Mouse (Mus musculus) E14TG2a.4 (cell line): ENCODE measurements around the gene Gpm6b.
A peak's percentile ranks its signal among the peaks of the same experiment; 100 is the strongest.

ENCODE experiments used
- H3K27me3 ChIP-seq: 2 replicates; pipeline ENCODE4 v1.6.1; 2014; ENCODE audit warnings: low read length, control low read depth; ENCODE audit not compliant: insufficient read depth
- H3K36me3 ChIP-seq: 2 replicates; pipeline ENCODE4 v1.6.1; 2014; ENCODE audit warnings: low read length, control low read depth; ENCODE audit not compliant: insufficient read depth
- H3K4me1 ChIP-seq: replicated peaks from 2 replicates; pipeline ENCODE4 v1.6.1; 2014; ENCODE audit warnings: low read depth, low read length, control low read depth
- H3K4me3 ChIP-seq: replicated peaks from 2 replicates; pipeline ENCODE4 v1.5.1; 2014; ENCODE audit warnings: mild to moderate bottlenecking, low read length
- H3K9me3 ChIP-seq: 2 replicates; pipeline ENCODE4 v1.6.1; 2014; ENCODE audit warnings: low read length, control low read depth
- CTCF ChIP-seq: conservative IDR thresholded peaks from 2 replicates; pipeline ENCODE4 v1.5.1; 2014; ENCODE audit warnings: low read length
- NANOG ChIP-seq: IDR thresholded peaks from 2 replicates; pipeline ENCODE4 v1.6.1; 2014; ENCODE audit warnings: borderline replicate concordance, low read length, mixed read lengths
- POU5F1 ChIP-seq: IDR thresholded peaks from 2 replicates; pipeline ENCODE4 v1.6.1; 2014; ENCODE audit warnings: low read length, borderline replicate concordance

Gene Gpm6b

DNA sequence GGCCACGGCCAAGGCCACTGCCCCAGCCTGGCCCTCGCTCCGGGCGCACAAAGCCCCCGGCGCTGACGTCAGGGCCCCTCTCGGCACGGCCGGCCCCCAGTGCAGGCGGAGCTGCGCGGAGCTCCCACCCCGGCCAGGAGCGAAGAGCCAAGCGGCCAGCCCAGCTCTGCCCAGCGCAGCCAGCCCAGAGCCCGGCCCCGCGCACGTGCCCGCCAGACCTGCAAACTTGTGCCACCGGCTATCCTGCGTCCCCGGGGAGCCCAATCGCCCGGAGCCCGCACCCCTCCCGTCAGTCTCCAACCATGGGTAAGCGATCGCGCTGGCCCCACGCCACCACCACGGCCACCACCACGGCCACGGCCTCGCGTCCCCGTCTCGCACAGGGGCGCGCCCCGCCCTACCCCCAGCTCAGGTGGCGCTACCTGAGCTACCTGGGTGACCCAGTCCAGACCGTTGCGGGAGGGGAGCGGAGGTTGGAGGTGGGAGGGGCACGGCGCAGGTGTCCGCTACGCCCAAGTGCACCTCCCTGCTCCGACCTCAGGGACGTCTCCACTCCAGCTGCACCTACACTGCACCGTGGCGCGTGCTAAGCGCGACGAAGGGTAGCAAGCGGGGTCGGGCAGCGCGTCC lies at the start of gene Gpm6b:
TSS of gene Gpm6b (plus strand) at position 81 of the 630 bp plus-strand sequence.
- H3K27me3 ChIP-seq = peaks cover 32% of the 10 kb centered on the region
- peaks cover 11% of the 10 kb centered on the region; the same call in 1 of the 2 replicates for H3K4me1 ChIP-seq
- H3K36me3 ChIP-seq = no peaks in the 10 kb centered on the region
- peak within 1 kb of the TSS; percentile 77 for H3K4me3 ChIP-seq
- no peaks in the 10 kb centered on the region for H3K9me3 ChIP-seq
- TF ChIP-seq POU5F1 = no peak
- TF ChIP-seq CTCF = no peak
- no peak for TF ChIP-seq NANOG

DNA sequence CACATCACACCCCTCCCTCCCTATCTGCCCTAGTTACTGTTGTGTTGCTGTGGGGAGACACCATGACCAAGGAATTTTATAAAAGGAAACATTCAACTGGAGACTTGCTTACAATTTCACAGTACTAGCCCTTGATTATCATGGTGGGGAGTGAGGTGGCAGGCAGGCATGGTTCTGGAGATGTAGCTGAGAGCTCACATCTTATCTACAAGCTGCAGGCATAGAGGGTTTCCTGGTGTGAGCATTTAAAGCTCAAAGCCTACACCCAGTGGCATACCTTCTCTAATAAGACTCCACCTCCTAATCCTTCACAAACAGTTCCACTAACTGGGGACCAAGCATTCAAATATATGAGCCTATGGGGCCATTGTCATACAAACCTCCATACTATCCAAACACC lies 42.4 kb upstream of the Gpm6b start:
- no peaks in the 10 kb centered on the region for H3K4me1 ChIP-seq
- no peak for TF ChIP-seq CTCF
- TF ChIP-seq NANOG = no peak
- TF ChIP-seq POU5F1 = no peak

DNA sequence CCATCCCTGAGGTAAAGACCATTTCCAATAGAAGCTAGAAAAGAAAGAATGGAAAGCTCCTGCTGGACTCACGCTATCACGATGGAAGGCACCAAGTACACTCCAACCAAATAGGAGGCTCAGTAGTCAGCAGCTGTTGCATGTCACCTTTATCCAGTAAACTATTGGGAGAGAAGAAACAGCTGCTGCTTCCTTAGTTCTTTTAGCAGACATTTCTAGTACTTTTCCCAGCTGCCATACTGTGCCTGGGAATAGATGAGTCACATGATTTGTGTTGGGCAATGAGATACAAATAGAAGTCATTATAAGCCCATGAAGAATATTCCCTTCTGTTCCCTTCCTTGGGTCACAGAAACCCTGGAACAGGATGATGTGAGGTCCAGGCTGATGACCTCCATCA lies 40.4 kb upstream of the Gpm6b start:
- Histone ChIP-seq H3K36me3 (no peaks in the 10 kb centered on the region), H3K4me1 (no peaks in the 10 kb centered on the region), H3K27me3 (no peaks in the 10 kb centered on the region), H3K4me3 (no peak overlapping the region), H3K9me3 (no peaks in the 10 kb centered on the region)
- TF ChIP-seq POU5F1 (no peak), CTCF (no peak), NANOG (no peak)

More for the DNA sequence above, 42.4 kb upstream of the Gpm6b start:
- H3K9me3 ChIP-seq = no peaks in the 10 kb centered on the region
- H3K27me3 ChIP-seq = no peaks in the 10 kb centered on the region
- H3K4me3 ChIP-seq = no peak overlapping the region
- H3K36me3 ChIP-seq = no peaks in the 10 kb centered on the region

DNA sequence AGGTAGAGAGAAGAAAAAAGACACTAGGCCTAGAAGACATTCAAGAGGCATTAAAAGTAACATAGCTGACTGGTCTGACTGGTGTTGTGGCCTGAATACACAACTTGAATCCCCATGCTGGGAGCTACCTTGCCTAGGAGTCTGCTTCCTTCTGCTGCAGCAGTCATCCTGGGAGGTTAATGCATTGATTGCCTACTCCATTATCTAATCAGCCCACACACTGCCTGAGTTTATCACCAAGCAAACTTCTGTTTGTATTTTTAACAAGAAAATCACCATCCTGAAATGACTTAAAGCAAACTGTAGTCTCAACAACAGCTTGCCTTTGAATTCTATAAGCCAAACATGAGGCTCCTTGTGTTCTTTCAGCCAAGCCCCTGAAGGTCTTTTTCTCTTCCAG lies 38.9 kb upstream of the Gpm6b start:
- Histone ChIP-seq H3K4me3 (no peak overlapping the region), H3K9me3 (no peaks in the 10 kb centered on the region), H3K27me3 (no peaks in the 10 kb centered on the region), H3K4me1 (no peaks in the 10 kb centered on the region), H3K36me3 (no peaks in the 10 kb centered on the region)
- TF ChIP-seq NANOG = no peak
- TF ChIP-seq CTCF = no peak
- no peak for TF ChIP-seq POU5F1

DNA sequence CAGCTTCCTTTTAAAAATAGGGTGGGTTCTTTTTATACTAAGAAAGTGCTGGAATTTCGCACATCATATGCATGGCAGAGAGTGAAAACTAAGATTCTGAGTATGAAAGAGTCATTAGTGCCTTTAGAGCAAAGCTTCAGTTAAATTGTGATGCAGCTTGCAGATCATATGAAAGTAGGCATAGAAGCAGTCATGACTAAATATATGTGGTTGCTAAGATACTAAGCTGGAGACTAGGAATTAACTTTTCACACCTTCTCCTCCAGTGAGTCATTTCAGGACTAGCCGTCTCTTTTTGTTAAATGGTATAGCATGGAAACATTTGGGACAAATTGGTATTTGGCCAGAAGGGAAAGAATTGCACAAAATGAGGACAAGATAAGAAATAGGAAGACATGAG lies 24.1 kb upstream of the Gpm6b start:
- Histone ChIP-seq H3K4me3 (no peak overlapping the region), H3K27me3 (no peaks in the 10 kb centered on the region), H3K9me3 (no peaks in the 10 kb centered on the region), H3K4me1 (no peaks in the 10 kb centered on the region), H3K36me3 (no peaks in the 10 kb centered on the region)
- TF ChIP-seq NANOG (no peak), POU5F1 (no peak), CTCF (no peak)

DNA sequence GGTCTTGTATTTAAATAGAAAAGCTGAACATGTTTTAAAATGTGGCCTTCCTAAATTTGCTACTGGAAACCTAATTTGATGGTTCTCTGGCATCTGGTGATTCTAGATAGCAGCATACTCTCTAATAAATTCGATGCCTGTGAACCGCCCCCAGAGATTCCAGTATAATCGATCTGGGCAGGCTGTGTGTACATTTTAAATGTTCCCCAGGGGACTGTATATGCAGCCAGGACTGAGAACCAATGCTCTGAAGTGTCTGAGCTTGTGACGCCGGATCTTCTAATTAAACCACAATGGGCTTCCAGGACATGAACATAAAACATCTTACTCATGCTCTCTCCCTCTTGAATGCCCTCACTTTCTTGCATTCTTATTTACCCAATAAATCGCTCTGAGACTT lies 22.5 kb upstream of the Gpm6b start:
- Histone ChIP-seq H3K4me1 (no peaks in the 10 kb centered on the region), H3K27me3 (no peaks in the 10 kb centered on the region), H3K4me3 (no peak overlapping the region), H3K9me3 (no peaks in the 10 kb centered on the region), H3K36me3 (no peaks in the 10 kb centered on the region)
- no peak for TF ChIP-seq CTCF
- no peak for TF ChIP-seq NANOG
- no peak for TF ChIP-seq POU5F1

DNA sequence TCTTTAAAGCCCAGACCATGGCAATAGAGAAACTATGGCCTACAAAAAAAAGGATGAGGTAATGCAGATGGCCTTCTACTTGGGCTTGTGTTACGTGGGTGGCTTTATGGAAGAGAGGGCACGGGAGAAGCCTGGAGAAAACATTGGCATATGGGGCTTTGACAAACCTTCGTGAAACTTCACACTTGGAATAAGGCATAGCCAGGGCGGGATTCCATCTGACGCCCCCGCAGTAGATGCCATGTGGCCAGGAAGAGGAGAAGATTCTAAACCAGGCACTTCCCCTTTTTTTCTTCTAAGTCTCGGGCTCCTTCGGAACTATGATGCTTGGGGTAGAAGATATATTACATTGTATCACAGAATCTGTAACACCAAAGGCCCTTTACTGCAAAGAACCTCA lies 22.0 kb upstream of the Gpm6b start:
- no peak for TF ChIP-seq CTCF
- TF ChIP-seq POU5F1 = no peak
- no peak for TF ChIP-seq NANOG
- no peaks in the 10 kb centered on the region for H3K27me3 ChIP-seq
- H3K4me3 ChIP-seq = no peak overlapping the region
- no peaks in the 10 kb centered on the region for H3K9me3 ChIP-seq
- H3K4me1 ChIP-seq = no peaks in the 10 kb centered on the region
- no peaks in the 10 kb centered on the region for H3K36me3 ChIP-seq

DNA sequence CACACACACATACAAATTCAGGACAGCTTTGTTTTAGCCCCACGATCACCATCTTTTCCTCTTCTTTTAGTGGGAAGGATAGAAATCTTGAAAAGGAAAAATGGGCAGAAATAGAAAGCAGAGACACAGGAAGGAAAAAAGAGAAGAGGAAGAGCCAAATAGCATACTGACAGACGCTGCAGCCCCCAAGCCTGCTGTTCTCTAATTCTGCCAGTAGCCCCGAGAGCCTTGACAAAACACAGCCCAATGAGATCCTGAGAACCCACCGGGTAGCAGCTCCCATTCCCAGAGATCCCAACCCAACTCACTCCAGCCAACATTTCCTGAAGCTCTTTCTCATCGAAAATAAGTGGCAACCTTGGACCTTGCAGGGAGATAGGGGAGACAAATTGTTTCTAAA lies 19.4 kb upstream of the Gpm6b start:
- H3K36me3 ChIP-seq = no peaks in the 10 kb centered on the region
- TF ChIP-seq CTCF (no peak), POU5F1 (no peak), NANOG (no peak)
- no peaks in the 10 kb centered on the region for H3K9me3 ChIP-seq
- H3K4me1 ChIP-seq = no peaks in the 10 kb centered on the region
- no peak overlapping the region for H3K4me3 ChIP-seq
- no peaks in the 10 kb centered on the region for H3K27me3 ChIP-seq

DNA sequence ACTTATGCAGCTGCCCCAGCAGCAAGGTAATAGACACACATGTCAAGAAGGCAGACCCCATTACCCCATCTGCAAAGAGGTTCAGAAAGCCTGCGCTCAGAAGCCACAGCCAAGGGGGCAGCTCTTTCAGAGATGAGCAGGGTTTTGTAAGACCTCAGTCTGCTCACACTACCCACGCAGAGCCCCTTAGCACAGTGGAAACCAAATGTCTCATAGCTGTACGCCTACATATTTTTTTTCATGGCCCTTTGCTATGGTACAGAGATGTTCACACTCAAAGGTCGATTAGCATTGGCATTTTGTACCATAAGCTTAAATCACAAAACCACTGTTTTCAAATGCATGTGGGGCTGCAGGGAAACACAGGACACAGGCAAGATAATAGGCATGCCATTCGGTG lies 11.9 kb upstream of the Gpm6b start:
- H3K9me3 ChIP-seq = no peaks in the 10 kb centered on the region
- H3K4me1 ChIP-seq = no peaks in the 10 kb centered on the region
- no peak overlapping the region for H3K4me3 ChIP-seq
- TF ChIP-seq CTCF (no peak), NANOG (no peak), POU5F1 (no peak)
- no peaks in the 10 kb centered on the region for H3K36me3 ChIP-seq
- no peaks in the 10 kb centered on the region for H3K27me3 ChIP-seq

DNA sequence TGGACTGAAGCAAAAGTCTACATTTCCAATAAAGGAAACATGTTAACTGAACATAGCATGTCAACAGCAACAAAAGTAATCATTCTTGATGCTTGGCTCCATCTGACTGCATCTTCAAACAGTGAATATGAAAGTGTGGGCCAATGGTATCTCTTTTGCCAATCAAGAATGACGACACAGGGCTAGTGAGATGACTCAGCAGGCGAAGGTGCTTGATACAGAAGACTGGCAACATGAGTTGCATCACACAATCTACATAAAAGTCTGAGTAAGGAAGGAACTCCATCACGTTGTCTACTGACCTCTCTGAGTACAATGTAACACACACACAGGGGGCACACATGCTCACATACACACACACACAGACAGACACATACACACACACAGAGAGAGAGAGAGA lies 9.0 kb upstream of the Gpm6b start:
- H3K4me1 ChIP-seq = no peaks in the 10 kb centered on the region
- no peaks in the 10 kb centered on the region for H3K27me3 ChIP-seq
- H3K36me3 ChIP-seq = no peaks in the 10 kb centered on the region
- H3K4me3 ChIP-seq = no peak overlapping the region
- TF ChIP-seq POU5F1 (no peak), CTCF (no peak), NANOG (no peak)
- no peaks in the 10 kb centered on the region for H3K9me3 ChIP-seq
